ENCODE assay signal across 12 mouse cellular contexts in the genomic region with DNA sequence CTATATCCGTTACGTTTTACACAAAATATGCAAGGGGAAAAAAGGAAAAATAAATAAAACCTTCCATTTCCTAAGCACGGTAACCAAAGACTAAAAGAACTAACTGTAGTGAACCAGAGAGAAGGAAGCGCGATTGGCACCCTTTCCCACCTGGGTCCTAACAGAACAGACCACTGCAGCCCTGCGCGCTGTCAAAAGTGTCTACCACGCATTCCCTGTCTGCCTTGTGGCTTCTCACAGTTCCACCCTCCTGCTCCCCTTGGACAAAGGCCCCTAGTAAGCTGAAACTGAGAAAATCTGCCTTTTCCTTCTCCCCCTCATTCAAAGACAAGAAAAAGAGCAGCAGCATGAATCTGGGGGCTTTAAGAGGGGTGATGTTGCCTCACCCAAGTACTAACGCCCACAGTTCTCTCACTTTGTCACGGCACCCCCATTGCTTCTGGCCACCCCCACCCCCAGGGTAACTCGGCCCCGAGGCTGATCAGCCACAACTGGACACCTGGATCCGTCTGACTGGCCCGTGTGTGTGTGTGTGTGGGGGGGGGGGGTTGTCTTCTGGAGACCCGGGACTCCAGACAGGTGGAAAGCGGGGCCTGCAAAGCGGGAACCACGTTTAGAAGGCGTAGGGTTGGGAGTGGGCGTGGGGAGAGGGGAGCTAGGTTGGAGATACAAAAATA. TPM values are rescaled to one million over a fixed set of nuclear protein-coding genes. Genes with fewer than 3 reads are reported as not detected.
DNase-seq lines count a peak whose midpoint lies in the region; ATAC-seq lines count a peak whose summit lies in the region.
"Had no signal": no experiment of that assay in that cellular context is flagged by ENCODE, and none has a peak within 500 bp of the region (broad histone marks: within the 10 kb centered on the region; RNA-seq: fewer than 3 reads in every experiment).

No protein-coding gene starts in this region.

- no peaks in the 10 kb centered on the region for H3K36me3 ChIP-seq in embryonic facial prominence, embryonic 13.5 days
- H3K36me3 ChIP-seq in embryonic facial prominence, embryonic 10.5 days (replicated peaks) = no peaks in the 10 kb centered on the region
- no peaks in the 10 kb centered on the region for H3K36me3 ChIP-seq in lung, embryonic 16.5 days (ENCODE audit: control insufficient read depth, insufficient read depth, low read length)
- H3K36me3 ChIP-seq in forebrain, embryonic 14.5 days (ENCODE audit: control insufficient read depth, insufficient read depth, low read length) = no peaks in the 10 kb centered on the region
- no peaks in the 10 kb centered on the region for H3K36me3 ChIP-seq in limb, embryonic 15.5 days

- peak overlapping the region; percentile 62; the same call in 1 of the 2 replicates for H3K4me2 ChIP-seq in embryonic facial prominence, embryonic 13.5 days
- no peak overlapping the region for H3K4me2 ChIP-seq in lung, embryonic 16.5 days (ENCODE audit: low read depth, low read length)
- H3K4me2 ChIP-seq in forebrain, embryonic 14.5 days (ENCODE audit: low read length) = no peak overlapping the region
- H3K4me2 ChIP-seq in limb, embryonic 15.5 days = peak overlapping the region; percentile 60

- no peak overlapping the region for H3K27ac ChIP-seq in embryonic facial prominence, embryonic 13.5 days
- no peak overlapping the region for H3K27ac ChIP-seq in embryonic facial prominence, embryonic 10.5 days (replicated peaks)
- H3K27ac ChIP-seq in lung, embryonic 16.5 days (ENCODE audit: low read length) = no peak overlapping the region
- no peak overlapping the region for H3K27ac ChIP-seq in forebrain, embryonic 14.5 days (ENCODE audit: low read depth, low read length)
- H3K27ac ChIP-seq in limb, embryonic 15.5 days = peak overlapping the region; percentile 82

- ATAC-seq in embryonic facial prominence, embryonic 13.5 days (ENCODE audit: insufficient number of reproducible peaks, insufficient read depth, low FRiP score, low TSS enrichment, low read depth) = no peak; the same call in 1 of the 2 replicates
- peak; percentile 17; the same call in 1 of the 2 replicates for ATAC-seq in lung, embryonic 16.5 days (ENCODE audit: low read depth)
- 0 out of 2 replicates have a peak, but pooled peaks have one; percentile 4 for ATAC-seq in forebrain, embryonic 14.5 days
- peak; percentile 42 for ATAC-seq in limb, embryonic 15.5 days (ENCODE audit: insufficient number of reproducible peaks, low FRiP score, low TSS enrichment, low read depth)

- no peak for DNase-seq in embryonic facial prominence, embryonic 10.5 days (ENCODE audit: low spot score)
- no peak for DNase-seq in lung, postnatal 4 days
- DNase-seq in forebrain, embryonic 14.5 days (ENCODE audit: low spot score) = no peak
- no peak for DNase-seq in layer of hippocampus, postnatal 25 days (ENCODE audit: extremely low spot score in 1 of 2, low spot score in 1 of 2)
- DNase-seq in urinary bladder, postnatal 25 days (ENCODE audit: low spot score) = no peak
- DNase-seq: gastrocnemius, postnatal 36 days; kidney, adult 9 months had no signal

- no peaks in the 10 kb centered on the region for H3K9me3 ChIP-seq in embryonic facial prominence, embryonic 13.5 days
- H3K9me3 ChIP-seq in embryonic facial prominence, embryonic 10.5 days = no peaks in the 10 kb centered on the region
- H3K9me3 ChIP-seq in lung, embryonic 16.5 days (ENCODE audit: control insufficient read depth, low read length) = no peaks in the 10 kb centered on the region
- no peaks in the 10 kb centered on the region for H3K9me3 ChIP-seq in forebrain, embryonic 14.5 days (replicated peaks; ENCODE audit: control insufficient read depth, low read length)
- H3K9me3 ChIP-seq in limb, embryonic 15.5 days = no peaks in the 10 kb centered on the region

- WGBS in embryonic facial prominence, embryonic 13.5 days = 5% methylated on average over 20 of the region's 20 CpGs
- 3% methylated on average over 20 of the region's 20 CpGs for WGBS in embryonic facial prominence, embryonic 10.5 days
- WGBS in lung, embryonic 16.5 days = 6% methylated on average over 20 of the region's 20 CpGs
- WGBS in forebrain, embryonic 14.5 days = 2% methylated on average over 20 of the region's 20 CpGs
- 6% methylated on average over 20 of the region's 20 CpGs for WGBS in limb, embryonic 15.5 days

- no peak overlapping the region for H3K9ac ChIP-seq in embryonic facial prominence, embryonic 13.5 days
- H3K9ac ChIP-seq in lung, embryonic 16.5 days (ENCODE audit: low read length) = no peak overlapping the region
- no peak overlapping the region for H3K9ac ChIP-seq in forebrain, embryonic 14.5 days (ENCODE audit: low read length)
- H3K9ac ChIP-seq in limb, embryonic 15.5 days = no peak overlapping the region

- H3K4me3 ChIP-seq in embryonic facial prominence, embryonic 13.5 days = peak overlapping the region; percentile 42; the same call in 1 of the 2 replicates
- H3K4me3 ChIP-seq in embryonic facial prominence, embryonic 10.5 days = no peak overlapping the region
- no peak overlapping the region; the same call in 1 of the 2 replicates for H3K4me3 ChIP-seq in lung, embryonic 16.5 days (ENCODE audit: low read length)
- H3K4me3 ChIP-seq in forebrain, embryonic 14.5 days (ENCODE audit: low read depth, low read length) = peak overlapping the region; percentile 21; the same call in 1 of the 2 replicates
- peak overlapping the region; percentile 46 for H3K4me3 ChIP-seq in limb, embryonic 15.5 days

- peaks cover 90% of the 10 kb centered on the region for H3K27me3 ChIP-seq in embryonic facial prominence, embryonic 13.5 days
- peaks cover 98% of the 10 kb centered on the region for H3K27me3 ChIP-seq in embryonic facial prominence, embryonic 10.5 days (replicated peaks; ENCODE audit: low read depth, poor library complexity, severe bottlenecking)
- peaks cover 82% of the 10 kb centered on the region for H3K27me3 ChIP-seq in lung, embryonic 16.5 days (ENCODE audit: control insufficient read depth, insufficient read depth, low read depth, low read length)
- H3K27me3 ChIP-seq in forebrain, embryonic 14.5 days (replicated peaks; ENCODE audit: control insufficient read depth, insufficient read depth, low read length) = peaks cover 65% of the 10 kb centered on the region
- peaks cover 66% of the 10 kb centered on the region for H3K27me3 ChIP-seq in limb, embryonic 15.5 days

- peaks cover 25% of the 10 kb centered on the region for H3K4me1 ChIP-seq in embryonic facial prominence, embryonic 13.5 days
- peaks cover 19% of the 10 kb centered on the region for H3K4me1 ChIP-seq in embryonic facial prominence, embryonic 10.5 days
- peaks cover 5% of the 10 kb centered on the region for H3K4me1 ChIP-seq in lung, embryonic 16.5 days (replicated peaks; ENCODE audit: control insufficient read depth, insufficient read depth, low read length)
- no peaks in the 10 kb centered on the region; the same call in 1 of the 2 replicates for H3K4me1 ChIP-seq in forebrain, embryonic 14.5 days (ENCODE audit: control insufficient read depth, insufficient read depth, low read length)
- peaks cover 26% of the 10 kb centered on the region for H3K4me1 ChIP-seq in limb, embryonic 15.5 days

RNA-seq across cellular contexts. Expression of gene Evx2, which starts 4.5 kb away (rescaled TPM):
- polyA plus RNA-seq in embryonic facial prominence, embryonic 13.5 days (2015; fragmentation: Nextera tagmentation; extraction: Ambion mirVana) = not detected in 2 replicates
- 0.05 and 0.08 TPM in 2 replicates for polyA plus RNA-seq in embryonic facial prominence, embryonic 10.5 days (2016; fragmentation: Nextera tagmentation; extraction: Ambion mirVana)
- not detected in 2 replicates for polyA plus RNA-seq in lung, embryonic 16.5 days (2015; fragmentation: Nextera tagmentation; extraction: Ambion mirVana)
- polyA plus RNA-seq in forebrain, embryonic 14.5 days (2014; fragmentation: Nextera tagmentation; extraction: Ambion mirVana) = not detected in 2 replicates
- 0.96 and 1.4 TPM in 2 replicates for polyA plus RNA-seq in limb, embryonic 15.5 days (2015; fragmentation: Nextera tagmentation; extraction: Ambion mirVana)
- not detected for total RNA-seq in layer of hippocampus, postnatal 25 days (2021)
- total RNA-seq: adrenal gland, postnatal 4 days; common myeloid progenitor, adult 5-6 weeks; gastrocnemius, postnatal 36 days had no signal

RNA-seq across cellular contexts. Expression of gene Hoxd13, which starts 13.2 kb away (rescaled TPM):
- polyA plus RNA-seq in embryonic facial prominence, embryonic 13.5 days (2015; fragmentation: Nextera tagmentation; extraction: Ambion mirVana) = not detected in 2 replicates
- polyA plus RNA-seq in embryonic facial prominence, embryonic 10.5 days (2016; fragmentation: Nextera tagmentation; extraction: Ambion mirVana) = not detected in 2 replicates
- polyA plus RNA-seq in lung, embryonic 16.5 days (2015; fragmentation: Nextera tagmentation; extraction: Ambion mirVana) = not detected in 2 replicates
- polyA plus RNA-seq in forebrain, embryonic 14.5 days (2014; fragmentation: Nextera tagmentation; extraction: Ambion mirVana) = not detected in 2 replicates
- polyA plus RNA-seq in limb, embryonic 15.5 days (2015; fragmentation: Nextera tagmentation; extraction: Ambion mirVana) = 20.8 and 32.3 TPM in 2 replicates
- total RNA-seq in layer of hippocampus, postnatal 25 days (2021) = not detected
- total RNA-seq: adrenal gland, postnatal 4 days; common myeloid progenitor, adult 5-6 weeks; gastrocnemius, postnatal 36 days had no signal

RNA-seq across cellular contexts. Expression of gene Hoxd12, which starts 19.9 kb away (rescaled TPM):
- not detected in 2 replicates for polyA plus RNA-seq in embryonic facial prominence, embryonic 13.5 days (2015; fragmentation: Nextera tagmentation; extraction: Ambion mirVana)
- polyA plus RNA-seq in embryonic facial prominence, embryonic 10.5 days (2016; fragmentation: Nextera tagmentation; extraction: Ambion mirVana) = not detected in 2 replicates
- polyA plus RNA-seq in lung, embryonic 16.5 days (2015; fragmentation: Nextera tagmentation; extraction: Ambion mirVana) = not detected in 2 replicates
- polyA plus RNA-seq in forebrain, embryonic 14.5 days (2014; fragmentation: Nextera tagmentation; extraction: Ambion mirVana) = not detected in 2 replicates
- polyA plus RNA-seq in limb, embryonic 15.5 days (2015; fragmentation: Nextera tagmentation; extraction: Ambion mirVana) = 27.0 and 30.6 TPM in 2 replicates
- total RNA-seq in layer of hippocampus, postnatal 25 days (2021) = not detected
- total RNA-seq: adrenal gland, postnatal 4 days; common myeloid progenitor, adult 5-6 weeks; gastrocnemius, postnatal 36 days had no signal

RNA-seq across cellular contexts. Expression of gene Hoxd11, which starts 24.5 kb away (rescaled TPM):
- not detected in 2 replicates for polyA plus RNA-seq in embryonic facial prominence, embryonic 13.5 days (2015; fragmentation: Nextera tagmentation; extraction: Ambion mirVana)
- polyA plus RNA-seq in embryonic facial prominence, embryonic 10.5 days (2016; fragmentation: Nextera tagmentation; extraction: Ambion mirVana) = not detected in 2 replicates
- polyA plus RNA-seq in lung, embryonic 16.5 days (2015; fragmentation: Nextera tagmentation; extraction: Ambion mirVana) = not detected in 2 replicates
- polyA plus RNA-seq in forebrain, embryonic 14.5 days (2014; fragmentation: Nextera tagmentation; extraction: Ambion mirVana) = not detected in 2 replicates
- polyA plus RNA-seq in limb, embryonic 15.5 days (2015; fragmentation: Nextera tagmentation; extraction: Ambion mirVana) = 7.1 and 10.3 TPM in 2 replicates
- not detected for total RNA-seq in layer of hippocampus, postnatal 25 days (2021)
- total RNA-seq: common myeloid progenitor, adult 5-6 weeks; gastrocnemius, postnatal 36 days had no signal

RNA-seq across cellular contexts. Expression of gene Hoxd10, which starts 36.8 kb away (rescaled TPM):
- polyA plus RNA-seq in embryonic facial prominence, embryonic 13.5 days (2015; fragmentation: Nextera tagmentation; extraction: Ambion mirVana) = 0.14 TPM in 1 of 2 replicates, not detected in the other
- polyA plus RNA-seq in embryonic facial prominence, embryonic 10.5 days (2016; fragmentation: Nextera tagmentation; extraction: Ambion mirVana) = not detected in 2 replicates
- polyA plus RNA-seq in lung, embryonic 16.5 days (2015; fragmentation: Nextera tagmentation; extraction: Ambion mirVana) = 0.19 TPM in 1 of 2 replicates, not detected in the other
- not detected in 2 replicates for polyA plus RNA-seq in forebrain, embryonic 14.5 days (2014; fragmentation: Nextera tagmentation; extraction: Ambion mirVana)
- polyA plus RNA-seq in limb, embryonic 15.5 days (2015; fragmentation: Nextera tagmentation; extraction: Ambion mirVana) = 12.4 and 14.5 TPM in 2 replicates
- not detected for total RNA-seq in layer of hippocampus, postnatal 25 days (2021)
- total RNA-seq: common myeloid progenitor, adult 5-6 weeks had no signal

Comparison
In these comparisons a context has a peak if more than half of its experiments do, and no peak if none do; other contexts are left out.
1. H3K4me3 ChIP-seq: peak in embryonic facial prominence, embryonic 13.5 days (single experiment), forebrain, embryonic 14.5 days (single experiment) and limb, embryonic 15.5 days (single experiment); none in embryonic facial prominence, embryonic 10.5 days (single experiment) and lung, embryonic 16.5 days (single experiment).
2. H3K4me2 ChIP-seq: peak in embryonic facial prominence, embryonic 13.5 days (single experiment) and limb, embryonic 15.5 days (single experiment); none in lung, embryonic 16.5 days (single experiment) and forebrain, embryonic 14.5 days (single experiment).
3. RNA of gene Hoxd13, which starts 13.2 kb away (polyA plus RNA-seq): 20.8 to 32.3 TPM in limb, embryonic 15.5 days; not detected in lung, embryonic 16.5 days, not detected in embryonic facial prominence, embryonic 13.5 days, not detected in embryonic facial prominence, embryonic 10.5 days and not detected in forebrain, embryonic 14.5 days; every median in the first group is over 10 times any median in the second.
4. RNA of gene Hoxd12, which starts 19.9 kb away (polyA plus RNA-seq): 27.0 to 30.6 TPM in limb, embryonic 15.5 days; not detected in embryonic facial prominence, embryonic 13.5 days, not detected in embryonic facial prominence, embryonic 10.5 days, not detected in lung, embryonic 16.5 days and not detected in forebrain, embryonic 14.5 days; every median in the first group is over 10 times any median in the second.